Mouse (Mus musculus): ENCODE measurements at regions not wholly inside any gene's neighbourhood (a gene's known extent, or its start where the extent isn't known, plus 50 kb on each side); places are given as distances from the start of the nearest gene placed in this dataset.

DNA sequence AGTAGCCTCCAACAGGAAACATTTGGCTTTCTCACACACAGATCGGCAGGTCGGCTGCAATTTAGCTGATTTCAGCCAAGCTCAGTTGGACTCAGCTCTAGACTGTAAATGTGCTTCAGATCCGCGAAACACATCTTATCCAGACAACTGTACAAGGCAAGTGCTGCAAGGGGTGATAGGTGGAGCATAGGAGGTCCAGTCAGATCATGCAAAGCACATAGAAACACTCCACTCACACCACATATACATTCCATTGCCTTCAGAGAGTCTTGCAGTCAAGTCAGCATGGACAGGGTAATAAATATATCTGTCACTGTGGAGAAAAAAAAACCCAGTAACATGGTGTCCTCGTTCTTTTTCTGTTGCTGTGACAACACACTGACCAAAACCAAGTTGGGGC is 160.3 kb downstream of the H2al1j start:
- no peak for DNase-seq (ENCODE audit: low spot score in 2 of 2)

DNA sequence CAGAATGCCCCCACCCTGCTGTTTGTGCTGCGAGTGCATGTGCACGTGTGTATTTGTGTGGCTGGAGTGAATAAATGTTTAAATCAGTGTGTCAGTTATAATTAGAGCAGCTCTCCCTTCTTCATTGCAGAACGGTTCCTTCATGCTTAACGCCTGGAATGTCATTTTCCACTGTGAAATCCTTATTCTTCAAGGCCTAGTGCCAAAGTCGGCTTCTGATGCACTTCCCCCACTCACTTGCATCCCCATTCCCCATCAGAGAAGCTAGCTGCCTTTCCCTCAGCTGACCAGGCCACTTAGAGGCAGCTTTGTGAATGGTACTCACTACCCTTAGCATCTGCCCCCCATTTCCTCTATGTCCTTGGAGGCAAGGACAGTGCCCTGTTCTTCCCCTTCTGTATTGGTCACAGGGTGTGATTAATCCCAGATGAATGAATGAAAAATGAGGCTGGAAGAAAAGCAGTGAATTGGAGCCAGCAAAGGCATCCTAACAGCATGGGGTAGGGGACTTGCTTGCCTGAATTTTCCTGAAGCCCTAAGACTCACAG is 162.6 kb downstream of the H2al1j start:
- no peak for DNase-seq (ENCODE audit: low spot score in 2 of 2)

GRCm38 (mm10) chrX:11491235-11491634 is 163.6 kb downstream of the H2al1j start:
- DNase-seq (ENCODE audit: low spot score in 2 of 2): no peak

DNA sequence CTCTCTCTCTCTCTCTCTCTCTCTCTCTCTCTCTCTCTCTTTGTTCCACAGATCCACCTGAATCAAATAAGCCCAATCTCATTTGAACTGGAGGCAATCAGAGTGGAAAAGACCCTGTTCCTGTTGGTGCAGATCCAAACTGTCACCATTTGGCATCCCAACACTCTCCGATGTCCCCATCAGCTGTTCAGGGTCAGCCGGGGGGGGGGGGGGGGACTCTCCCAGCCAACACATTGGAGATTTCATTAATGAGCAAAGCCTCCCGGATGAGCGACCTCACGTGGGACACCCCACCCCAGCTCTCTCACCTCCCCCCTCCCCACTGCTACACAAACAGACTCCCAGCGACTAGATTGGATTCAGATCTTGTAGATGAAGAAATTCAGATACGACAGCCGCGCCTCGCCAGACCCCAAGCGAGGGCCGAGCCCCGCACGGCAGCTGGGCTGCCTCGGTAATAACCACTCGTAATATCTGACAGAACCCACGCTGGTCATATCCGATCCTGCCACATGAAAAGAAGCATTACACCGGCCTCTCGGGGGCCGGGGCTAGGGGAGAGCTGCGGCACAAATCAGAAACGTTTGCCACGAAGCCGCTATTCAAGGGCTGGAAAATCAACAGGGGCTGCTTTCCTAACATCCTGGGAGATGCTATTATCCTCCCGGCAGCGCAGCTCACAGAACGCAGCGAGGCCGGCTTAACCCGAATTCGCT is 164.2 kb downstream of the H2al1j start:
- no peak for DNase-seq (ENCODE audit: low spot score in 2 of 2)

GRCm38 (mm10) chrX:11493526-11494245 is 166.1 kb downstream of the H2al1j start:
- DNase-seq (ENCODE audit: low spot score in 2 of 2): no peak

- DNase-seq (ENCODE audit: low spot score in 2 of 2): no peak
Measured at GRCm38 (mm10) chrX:11494246-11494630, 166.6 kb downstream of the H2al1j start.

- DNase-seq (ENCODE audit: low spot score in 2 of 2): no peak
Measured at GRCm38 (mm10) chrX:11512439-11512838, 184.8 kb downstream of the H2al1j start.

DNA sequence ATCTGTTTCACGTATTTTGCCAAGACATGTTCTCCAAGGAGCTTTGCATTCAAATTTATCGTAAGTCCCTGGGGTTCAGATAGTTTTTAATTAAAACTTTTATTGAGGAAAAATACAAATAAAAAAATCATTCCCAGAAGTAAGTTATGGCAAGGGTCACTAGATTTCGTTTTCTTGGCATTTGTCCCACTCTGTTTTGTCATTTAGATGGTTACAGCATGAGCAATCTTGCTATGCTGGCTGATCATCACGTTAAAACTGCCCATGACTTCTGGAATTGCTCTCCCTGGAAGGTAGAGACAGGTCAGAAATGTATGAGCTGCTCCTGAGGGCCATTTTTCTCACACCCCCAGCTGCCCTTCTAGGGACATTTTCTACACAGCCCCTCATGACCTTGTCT is 185.3 kb downstream of the H2al1j start:
- no peak for DNase-seq (ENCODE audit: low spot score in 2 of 2)

- no peak for DNase-seq (ENCODE audit: low spot score in 2 of 2)
Measured at GRCm38 (mm10) chrX:11523791-11524190, 196.2 kb downstream of the H2al1j start.

DNA sequence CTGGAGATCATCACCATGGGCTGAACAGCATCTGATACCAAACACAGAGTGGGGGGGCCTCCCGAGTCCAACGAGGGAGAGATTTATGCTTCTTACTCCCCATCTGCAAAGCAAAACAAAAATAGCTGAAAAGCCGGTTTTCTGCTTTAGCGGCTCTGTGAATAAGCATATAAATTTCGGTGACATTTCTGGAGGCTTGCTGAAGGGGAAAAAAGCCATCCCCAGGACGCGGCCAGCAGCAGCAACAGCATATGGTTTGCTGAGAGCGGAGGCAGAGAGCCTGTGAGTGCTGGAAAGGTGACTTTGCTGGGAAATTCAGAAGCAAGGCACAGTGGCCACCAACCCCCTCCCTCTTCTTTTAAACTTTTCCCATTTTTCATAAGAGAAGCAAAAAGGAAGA is 197.7 kb downstream of the H2al1j start:
- DNase-seq (ENCODE audit: low spot score in 2 of 2): no peak

DNA sequence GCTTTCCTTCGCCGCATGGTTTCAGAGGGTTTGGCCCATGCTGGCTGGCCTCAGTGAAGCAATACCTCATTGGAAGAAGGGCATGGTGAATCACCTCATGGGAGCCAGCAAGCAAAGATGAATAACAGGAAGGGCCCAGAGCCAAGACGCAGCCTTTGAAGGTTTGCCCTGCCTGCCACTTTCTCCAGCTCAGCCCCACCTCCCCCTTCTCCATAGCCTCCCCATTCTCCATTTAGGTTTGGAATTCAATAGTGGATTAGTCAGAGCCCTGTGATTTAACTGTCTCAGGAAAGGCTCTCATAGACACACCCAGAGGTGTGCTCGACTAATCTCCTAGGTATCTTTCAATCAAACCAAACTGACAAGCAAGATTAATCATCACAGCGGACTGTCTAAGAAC is 201.0 kb downstream of the H2al1j start:
- DNase-seq (ENCODE audit: low spot score in 2 of 2): no peak

DNA sequence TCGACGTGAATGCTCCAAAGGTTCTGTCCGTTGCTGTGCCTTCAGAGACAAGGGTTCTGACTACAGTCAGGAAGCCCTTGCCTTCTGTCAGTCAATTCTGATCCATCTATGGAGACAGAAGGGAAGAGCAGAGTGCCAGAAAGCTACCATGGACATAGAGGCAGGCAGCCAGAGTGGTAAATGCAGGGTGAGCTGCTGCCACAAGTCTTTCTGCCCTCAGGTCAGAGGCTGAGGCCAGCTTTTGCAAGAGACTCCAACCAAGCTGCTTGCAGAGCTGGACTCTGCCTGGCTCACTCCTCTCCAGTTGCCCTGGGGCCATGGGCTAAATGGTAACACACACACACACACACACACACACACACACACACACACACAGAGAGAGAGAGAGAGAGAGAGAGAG is 201.6 kb downstream of the H2al1j start:
- no peak for DNase-seq (ENCODE audit: low spot score in 2 of 2)

GRCm38 (mm10) chrX:11532817-11533216 is 205.2 kb downstream of the H2al1j start:
- no peak for DNase-seq (ENCODE audit: low spot score in 2 of 2)

DNA sequence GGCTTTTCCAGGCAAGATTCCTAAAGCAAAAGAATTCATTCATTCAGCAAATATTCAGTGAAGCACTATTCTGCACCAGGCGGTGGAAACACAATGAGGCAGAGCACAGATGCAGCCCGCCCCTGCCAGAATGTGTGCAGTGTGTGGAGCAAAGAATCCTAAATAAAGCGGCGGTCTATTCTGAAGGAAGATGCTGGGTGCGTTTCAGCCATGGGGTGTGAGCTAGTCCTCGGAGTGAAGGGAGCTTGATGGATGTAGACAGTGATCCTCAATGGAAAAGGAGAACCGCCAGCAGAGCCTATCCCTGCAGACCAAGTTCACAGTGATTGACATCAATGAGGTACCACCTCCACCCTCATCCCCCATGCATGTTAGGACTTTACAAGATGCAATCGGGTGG is 206.2 kb downstream of the H2al1j start:
- no peak for DNase-seq (ENCODE audit: low spot score in 2 of 2)

DNA sequence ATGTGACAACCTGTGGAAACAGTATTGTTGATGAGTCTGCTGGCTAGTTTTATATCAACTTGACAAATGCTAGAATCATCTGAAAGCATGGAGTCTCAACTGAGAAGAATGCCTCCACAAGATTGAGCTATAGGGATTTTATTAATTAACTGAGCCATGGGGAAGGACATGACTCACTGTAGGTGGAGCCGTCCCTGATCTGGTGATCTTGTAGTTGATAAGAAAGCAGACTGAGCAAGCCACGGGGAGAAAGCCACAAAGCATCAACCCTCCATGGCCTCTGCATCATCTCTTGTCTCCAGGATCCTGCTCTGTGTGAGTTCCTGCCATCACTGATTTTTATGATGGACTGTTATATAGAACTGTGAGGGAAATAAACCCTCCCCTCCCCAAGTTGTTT is 213.4 kb downstream of the H2al1j start:
- no peak for DNase-seq (ENCODE audit: low spot score in 2 of 2)

DNA sequence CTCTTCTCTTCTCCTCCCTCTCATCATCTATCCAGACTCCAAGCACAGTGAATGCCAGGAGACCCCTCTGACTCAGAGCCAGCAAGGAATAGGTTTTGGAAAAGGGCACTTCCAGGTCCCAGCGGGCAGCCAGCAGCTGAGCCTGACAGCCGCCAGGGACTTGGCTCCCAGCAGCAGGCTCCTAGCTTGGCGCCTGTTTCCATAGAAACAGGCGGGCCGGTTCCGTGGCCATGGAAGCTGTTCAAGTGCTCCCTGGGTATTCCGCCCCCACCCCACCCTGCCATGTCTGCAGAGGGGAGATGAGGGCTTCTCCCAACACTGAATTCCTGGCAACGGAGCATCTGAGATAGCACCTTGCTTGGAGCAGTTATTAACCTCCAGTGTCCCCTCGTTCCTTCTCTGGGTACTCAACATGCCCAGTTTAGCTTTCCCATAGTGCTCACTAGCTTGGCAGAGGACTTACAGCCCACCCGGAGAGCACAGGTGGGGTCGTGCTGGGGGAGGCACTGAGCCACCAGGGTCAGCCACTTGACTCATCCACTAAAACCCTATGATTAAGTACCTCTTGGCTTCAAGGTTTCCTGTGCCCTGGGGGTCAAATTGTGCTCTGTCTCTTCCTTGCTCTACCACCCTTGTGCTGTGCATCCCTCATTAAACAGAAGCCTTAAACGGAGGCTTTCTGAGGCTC is 222.7 kb downstream of the H2al1j start:
- DNase-seq (ENCODE audit: low spot score in 2 of 2): no peak

DNA sequence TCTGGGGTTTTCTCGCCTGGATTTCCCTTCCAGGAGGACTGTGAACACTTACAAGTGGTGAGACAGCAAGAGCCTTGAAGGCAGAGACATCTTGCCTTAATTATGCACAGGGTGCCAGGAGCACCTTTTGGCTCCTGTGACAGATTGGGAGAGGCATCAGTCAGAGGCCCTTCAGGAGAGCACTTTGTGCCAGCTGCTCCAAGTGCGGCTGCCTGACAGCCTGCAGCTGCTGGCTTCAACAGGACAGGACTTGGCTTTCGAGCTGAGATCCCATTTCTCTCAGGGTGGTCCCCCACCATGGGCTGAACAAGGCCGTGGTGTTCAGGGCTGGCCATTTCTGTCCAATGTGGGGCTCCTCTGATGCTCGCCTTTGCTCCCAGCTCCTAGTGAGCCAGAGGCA is 224.6 kb downstream of the H2al1j start:
- DNase-seq (ENCODE audit: low spot score in 2 of 2): peak in 1 of 2 experiments; percentile 18

DNA sequence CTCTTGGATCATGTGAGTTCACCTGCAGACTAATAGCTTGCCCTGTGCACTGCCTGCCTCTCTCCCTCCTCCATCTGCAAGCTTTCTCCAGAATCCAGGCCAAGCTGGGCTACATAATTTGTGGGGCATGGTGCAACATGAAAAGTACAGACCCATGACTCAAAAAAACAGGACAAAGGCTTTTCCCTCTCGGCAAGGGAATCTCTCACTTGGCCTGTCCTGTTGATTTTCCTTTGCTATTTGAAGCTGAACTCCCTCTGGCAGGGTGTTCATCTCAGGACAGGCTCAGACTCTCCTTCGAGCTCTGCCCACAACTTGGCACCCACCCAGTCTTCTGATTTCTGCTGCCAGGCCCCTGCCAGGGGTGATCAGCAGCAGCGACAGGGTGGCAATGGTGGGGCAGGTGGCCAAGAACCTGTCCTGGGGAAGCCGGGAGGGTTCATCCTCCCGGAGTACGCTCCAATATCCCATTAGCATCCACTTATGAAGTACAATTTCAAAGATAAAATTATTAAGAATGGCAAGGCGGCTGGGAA is 227.5 kb downstream of the H2al1j start:
- peak in 1 of 2 experiments; percentile 16 for DNase-seq (ENCODE audit: low spot score in 2 of 2)

GRCm38 (mm10) chrX:11558260-11558659 is 230.6 kb downstream of the H2al1j start:
- no peak for DNase-seq (ENCODE audit: low spot score in 2 of 2)

GRCm38 (mm10) chrX:11560550-11561276 is 233.1 kb downstream of the H2al1j start:
- no peak for DNase-seq (ENCODE audit: low spot score in 2 of 2)

DNA sequence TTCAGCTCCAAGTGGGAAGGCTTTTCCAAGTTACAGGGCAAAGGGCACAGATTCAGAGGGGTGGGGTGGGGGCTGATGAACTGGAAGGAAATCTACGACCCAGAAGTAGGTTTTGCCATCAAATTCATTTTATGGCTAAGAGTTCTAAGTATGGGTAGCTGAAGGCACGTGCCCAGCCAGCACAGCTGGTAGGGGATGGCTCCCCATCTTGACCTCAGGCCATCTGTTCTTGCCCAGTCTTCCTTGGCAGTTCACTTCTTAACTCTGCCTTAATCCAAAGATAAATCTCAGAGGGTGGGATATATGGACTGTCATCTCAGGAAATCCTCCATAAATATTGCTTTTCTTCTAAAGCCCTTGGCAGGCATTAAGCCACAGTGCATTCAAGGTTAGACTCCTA is 238.3 kb downstream of the H2al1j start:
- DNase-seq (ENCODE audit: low spot score in 2 of 2): no peak

- DNase-seq (ENCODE audit: low spot score in 2 of 2): no peak
Measured at GRCm38 (mm10) chrX:11567827-11568226, 240.2 kb downstream of the H2al1j start.

Measured in urinary bladder, postnatal 4 days (tissue).